Mouse (Mus musculus) stomach, postnatal 0 days (tissue): ENCODE results near the gene Fuca1. TPM values are rescaled to one million over a fixed set of nuclear protein-coding genes. Genes with fewer than 3 reads are reported as not detected.

Source experiments
- ATAC-seq: fragments of 200-750 bp; cut with Nextera tagmentation; 2 replicates; pipeline ENCODE4 v1.8.0; 2017; ENCODE audit not compliant: low FRiP score, low TSS enrichment
- DNase-seq: peaks from one replicate; pipeline ENCODE4 v3.0.0-alpha.2; 2016; ENCODE audit warnings: low spot score
- H3K27ac ChIP-seq: fragments of 300-500 bp; sonication (generic); replicated peaks from 2 replicates; pipeline ENCODE4 v1.5.1; 2014; ENCODE audit warnings: mild to moderate bottlenecking, control low read depth
- H3K27me3 ChIP-seq: fragments of 300-500 bp; sonication (generic); 2 replicates; pipeline ENCODE4 v1.6.1; 2014; ENCODE audit warnings: low read length; ENCODE audit not compliant: control insufficient read depth, insufficient read depth
- H3K36me3 ChIP-seq: fragments of 300-500 bp; sonication (generic); 2 replicates; pipeline ENCODE4 v1.6.1; 2014; ENCODE audit warnings: low read length, mixed read lengths; ENCODE audit not compliant: control insufficient read depth, insufficient read depth
- H3K4me1 ChIP-seq: fragments of 300-500 bp; sonication (generic); replicated peaks from 2 replicates; pipeline ENCODE4 v1.6.1; 2014; ENCODE audit warnings: antibody characterized with exemption; ENCODE audit not compliant: control insufficient read depth, insufficient read depth
- H3K4me2 ChIP-seq: fragments of 300-500 bp; sonication (generic); replicated peaks from 2 replicates; pipeline ENCODE4 v1.6.1; 2014; ENCODE audit warnings: low read depth, mild to moderate bottlenecking, control low read depth, moderate library complexity
- H3K4me3 ChIP-seq: fragments of 300-500 bp; sonication (generic); 2 replicates; pipeline ENCODE4 v1.5.1; 2014; ENCODE audit warnings: low read depth, low read length, control low read depth
- H3K9ac ChIP-seq: fragments of 300-500 bp; sonication (generic); 2 replicates; pipeline ENCODE4 v1.6.1; 2014; ENCODE audit warnings: mild to moderate bottlenecking, low read length, control low read depth, mixed read lengths
- H3K9me3 ChIP-seq: fragments of 300-500 bp; sonication (generic); 2 replicates; pipeline ENCODE4 v1.6.1; 2016; ENCODE audit warnings: low read length; ENCODE audit not compliant: control insufficient read depth
- CTCF ChIP-seq: IDR thresholded peaks from 2 replicates; pipeline ENCODE4 v1.5.1; 2016; ENCODE audit warnings: antibody characterized with exemption, low read depth, mild to moderate bottlenecking, moderate library complexity
- EP300 ChIP-seq: optimal IDR thresholded peaks from 2 replicates; pipeline ENCODE3; 2016; ENCODE audit warnings: antibody characterized with exemption
- WGBS: fragments of 180-500 bp; shearing (Covaris S2); extraction: QIAGEN DNeasy Blood & Tissue Kit; methylation state at CpG from one replicate; pipeline ENCODE4 v1.1.7; 2014; 5-methylcytosine and 5-hydroxymethylcytosine counted together
- polyA plus RNA-seq: library from polyadenylated mRNA; unstranded; fragments of >200 nt; fragmentation: Nextera tagmentation; extraction: Ambion mirVana; gene quantifications from 2 replicates; pipeline ENCODE4 v1.2.1, GENCODE M21; 2015

The Fuca1 gene
- polyA plus RNA-seq, 1 experiment from 2014 or later = 171 TPM

GRCm38 (mm10) chr4:135922190-135922589 lies 1.7 kb downstream of the Fuca1 start:
- no peaks in the 10 kb centered on the region; the same call in 1 of the 2 replicates for H3K36me3 ChIP-seq
- no peaks in the 10 kb centered on the region for H3K4me1 ChIP-seq
- peak overlapping the region; percentile 71 for H3K4me3 ChIP-seq
- H3K9ac ChIP-seq = no peak overlapping the region
- DNase-seq (no peak), ATAC-seq (no peak)
- no peaks in the 10 kb centered on the region for H3K9me3 ChIP-seq
- WGBS = 56% methylated on average over 1 of the region's 1 CpGs
- H3K4me2 ChIP-seq = peak overlapping the region; percentile 77
- TF ChIP-seq CTCF = no peak
- no peak for TF ChIP-seq EP300
- peak overlapping the region; percentile 69 for H3K27ac ChIP-seq
- H3K27me3 ChIP-seq = no peaks in the 10 kb centered on the region

GRCm38 (mm10) chr4:135924418-135924817 lies 3.9 kb downstream of the Fuca1 start:
- no peaks in the 10 kb centered on the region for H3K4me1 ChIP-seq
- no peak for DNase-seq
- WGBS = 85% methylated on average over 2 of the region's 2 CpGs
- H3K4me2 ChIP-seq = no peak overlapping the region
- H3K27ac ChIP-seq = no peak overlapping the region
- no peaks in the 10 kb centered on the region; the same call in 1 of the 2 replicates for H3K36me3 ChIP-seq
- H3K27me3 ChIP-seq = no peaks in the 10 kb centered on the region
- no peak overlapping the region for H3K4me3 ChIP-seq
- TF ChIP-seq EP300 (no peak), CTCF (no peak)
- ATAC-seq = no peak
- H3K9me3 ChIP-seq = no peaks in the 10 kb centered on the region
- H3K9ac ChIP-seq = no peak overlapping the region

- Histone ChIP-seq H3K36me3 (no peaks in the 10 kb centered on the region; the same call in 1 of the 2 replicates), H3K4me1 (no peaks in the 10 kb centered on the region), H3K9me3 (no peaks in the 10 kb centered on the region), H3K27ac (no peak overlapping the region), H3K4me2 (no peak overlapping the region), H3K9ac (peak overlapping the region; percentile 5; the same call in 1 of the 2 replicates), H3K27me3 (no peaks in the 10 kb centered on the region), H3K4me3 (no peak overlapping the region)
- ATAC-seq (no peak), DNase-seq (no peak)
- WGBS = 80% methylated on average over 5 of the region's 5 CpGs
- TF ChIP-seq EP300 (no peak), CTCF (no peak)
Observed at GRCm38 (mm10) chr4:135925341-135925740, 4.8 kb downstream of the Fuca1 start.

GRCm38 (mm10) chr4:135926195-135926808 lies 5.8 kb downstream of the Fuca1 start:
- Histone ChIP-seq H3K4me1 (no peaks in the 10 kb centered on the region), H3K27ac (no peak overlapping the region), H3K9ac (no peak overlapping the region), H3K4me3 (no peak overlapping the region), H3K9me3 (no peaks in the 10 kb centered on the region), H3K27me3 (no peaks in the 10 kb centered on the region), H3K36me3 (no peaks in the 10 kb centered on the region; the same call in 1 of the 2 replicates), H3K4me2 (no peak overlapping the region)
- ATAC-seq (no peak), DNase-seq (no peak)
- 85% methylated on average over 10 of the region's 10 CpGs for WGBS
- TF ChIP-seq EP300 (no peak), CTCF (no peak)

GRCm38 (mm10) chr4:135926861-135927260 lies 6.3 kb downstream of the Fuca1 start:
- WGBS = 90% methylated on average over 3 of the region's 3 CpGs
- H3K9ac ChIP-seq = no peak overlapping the region

GRCm38 (mm10) chr4:135928376-135928775 lies 7.8 kb downstream of the Fuca1 start:
- Histone ChIP-seq H3K9ac (no peak overlapping the region), H3K36me3 (no peaks in the 10 kb centered on the region; the same call in 1 of the 2 replicates), H3K27ac (no peak overlapping the region), H3K4me1 (no peaks in the 10 kb centered on the region), H3K27me3 (no peaks in the 10 kb centered on the region), H3K4me3 (no peak overlapping the region), H3K4me2 (no peak overlapping the region), H3K9me3 (no peaks in the 10 kb centered on the region)
- ATAC-seq (no peak), DNase-seq (no peak)
- TF ChIP-seq CTCF (no peak), EP300 (no peak)
- 91% methylated on average over 9 of the region's 9 CpGs for WGBS

More at GRCm38 (mm10) chr4:135926861-135927260, 6.3 kb downstream of the Fuca1 start:
- Histone ChIP-seq H3K9me3 (no peaks in the 10 kb centered on the region), H3K4me2 (no peak overlapping the region), H3K4me1 (no peaks in the 10 kb centered on the region), H3K27me3 (no peaks in the 10 kb centered on the region), H3K36me3 (no peaks in the 10 kb centered on the region; the same call in 1 of the 2 replicates), H3K27ac (no peak overlapping the region), H3K4me3 (no peak overlapping the region)
- TF ChIP-seq EP300 = no peak
- TF ChIP-seq CTCF = no peak
- ATAC-seq = no peak
- DNase-seq = no peak
